Mouse (Mus musculus) erythroblast, embryonic 14.5 days (primary cell): ENCODE data around the gene Klhl6. TPM values are rescaled to one million over a fixed set of nuclear protein-coding genes. Genes with fewer than 3 reads are reported as not detected.

Experiments
- H3K27me3 ChIP-seq: 2 replicates; pipeline ENCODE4 v1.6.1; 2012; ENCODE audit warnings: inconsistent platforms; ENCODE audit not compliant: control insufficient read depth
- H3K36me3 ChIP-seq: 2 replicates; pipeline ENCODE4 v1.6.1; 2012; ENCODE audit warnings: mild to moderate bottlenecking, inconsistent platforms; ENCODE audit not compliant: control insufficient read depth
- H3K4me1 ChIP-seq: 2 replicates; pipeline ENCODE4 v1.6.1; 2012; ENCODE audit warnings: inconsistent platforms; ENCODE audit not compliant: control insufficient read depth
- H3K4me3 ChIP-seq: replicated peaks from 2 replicates; pipeline ENCODE3; 2012; ENCODE audit warnings: moderate library complexity, mild to moderate bottlenecking, inconsistent platforms
- H3K9me3 ChIP-seq: 2 replicates; pipeline ENCODE4 v1.6.1; 2012; ENCODE audit warnings: low read length, inconsistent platforms, mixed read lengths; ENCODE audit not compliant: control insufficient read depth
- GATA1 ChIP-seq: IDR thresholded peaks from 2 replicates; pipeline ENCODE4 v1.6.1; 2012; ENCODE audit warnings: low read length, inconsistent platforms, mixed read lengths
- TAL1 ChIP-seq: IDR thresholded peaks from 3 replicates; pipeline ENCODE4 v1.6.1; 2012; ENCODE audit warnings: low read length, inconsistent platforms, mixed read lengths
- polyA plus RNA-seq: library from polyadenylated mRNA; stranded (reverse); fragments of >175 nt; gene quantifications from 2 replicates; pipeline ENCODE4 v1.2.3, GENCODE M21; 2012

The Klhl6 gene
- polyA plus RNA-seq, 1 experiment = not detected

DNA sequence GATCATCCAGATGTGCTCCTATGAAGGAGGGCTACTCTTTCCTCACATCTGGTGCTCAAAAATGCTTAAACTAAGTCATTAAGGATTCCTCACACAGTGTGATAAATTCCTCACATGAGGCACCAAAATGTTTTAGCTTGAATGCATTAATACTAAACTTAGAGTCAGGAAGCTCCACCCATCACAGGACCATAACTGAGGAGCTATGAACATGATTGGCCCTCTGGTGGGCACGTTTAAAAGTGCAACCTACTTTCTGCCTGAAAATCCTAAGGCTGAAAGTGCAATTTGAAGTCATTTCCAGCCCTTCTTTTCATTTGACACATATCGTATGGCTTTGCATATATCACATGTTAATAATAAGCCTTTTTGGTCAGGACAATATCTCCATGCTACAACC, 75.7 kb downstream of the Klhl6 start:
- TF ChIP-seq GATA1 (no peak), TAL1 (no peak)
- H3K9me3 ChIP-seq = no peaks in the 10 kb centered on the region
- no peaks in the 10 kb centered on the region for H3K36me3 ChIP-seq
- no peaks in the 10 kb centered on the region for H3K27me3 ChIP-seq
- H3K4me1 ChIP-seq = peaks cover 3% of the 10 kb centered on the region; the same call in 1 of the 2 replicates
- no peak overlapping the region for H3K4me3 ChIP-seq

DNA sequence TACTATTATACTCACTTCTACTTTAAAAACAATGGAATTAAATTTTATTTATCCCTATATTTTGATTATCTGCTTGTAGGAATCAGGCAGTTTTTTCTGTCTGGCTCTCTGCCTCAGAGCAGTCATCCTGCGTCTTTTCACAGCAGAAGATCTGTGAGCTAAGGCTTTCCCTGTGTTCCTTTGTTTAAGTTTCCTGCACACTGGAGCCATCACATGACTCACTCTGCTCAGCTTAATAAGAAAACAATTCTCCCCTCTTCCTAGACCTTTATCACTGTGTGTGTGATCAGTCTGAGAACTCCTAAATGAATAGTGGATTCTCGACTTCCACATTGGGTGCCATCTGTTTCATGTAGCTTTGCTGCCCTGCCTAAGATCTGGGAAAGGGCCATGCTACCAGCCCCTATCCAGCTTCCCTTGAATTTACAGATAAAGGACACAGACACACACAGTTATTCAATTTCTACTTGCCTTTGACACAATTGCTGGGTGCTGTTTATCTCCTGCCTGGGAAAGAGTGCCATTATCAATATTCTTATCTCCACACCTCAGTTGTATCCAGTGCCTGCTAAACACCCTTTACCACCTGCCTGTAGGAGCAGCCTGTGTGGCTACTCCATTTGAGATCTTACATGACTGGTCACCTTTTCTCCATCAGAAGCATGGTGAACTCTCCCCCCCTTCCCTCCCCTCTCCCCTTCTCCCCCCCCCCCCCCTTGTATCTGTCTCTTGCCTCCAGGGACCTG, 77.9 kb downstream of the Klhl6 start:
- H3K4me1 ChIP-seq = peaks cover 3% of the 10 kb centered on the region; the same call in 1 of the 2 replicates
- H3K4me3 ChIP-seq = no peak overlapping the region
- no peak for TF ChIP-seq GATA1
- no peaks in the 10 kb centered on the region for H3K9me3 ChIP-seq
- H3K27me3 ChIP-seq = no peaks in the 10 kb centered on the region
- H3K36me3 ChIP-seq = no peaks in the 10 kb centered on the region

DNA sequence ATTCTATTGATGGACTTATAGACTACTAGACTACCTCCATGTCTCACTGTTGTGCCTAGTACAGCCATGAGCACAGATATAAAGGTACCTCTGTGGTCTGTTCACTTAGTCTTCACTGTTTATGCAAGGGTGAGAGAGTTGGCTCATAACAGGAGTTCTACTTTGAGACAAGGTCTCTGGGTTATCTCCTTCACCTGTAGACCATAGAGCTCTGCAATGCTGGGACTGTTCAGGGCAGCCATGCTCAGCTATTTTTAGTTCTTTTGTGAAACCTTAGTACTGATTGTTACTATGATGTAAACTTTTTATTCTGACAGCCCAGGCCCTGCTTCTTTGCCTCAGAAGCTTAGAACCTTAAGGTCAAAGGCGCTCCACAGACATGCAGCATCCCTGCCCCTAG, 79.0 kb downstream of the Klhl6 start:
- Histone ChIP-seq H3K4me1 (peaks cover 3% of the 10 kb centered on the region; the same call in 1 of the 2 replicates), H3K27me3 (no peaks in the 10 kb centered on the region), H3K36me3 (no peaks in the 10 kb centered on the region), H3K9me3 (no peaks in the 10 kb centered on the region), H3K4me3 (no peak overlapping the region)
- TF ChIP-seq GATA1 (no peak), TAL1 (no peak)

Other genes starting within 250 kb of the Klhl6 start
- 0.01 TPM in 1 of 2 replicates, not detected in the other for gene B3gnt5, start 222.8 kb downstream of the Klhl6 start, polyA plus RNA-seq
- gene Klhl24, start 114.5 kb upstream of the Klhl6 start, polyA plus RNA-seq = 0.43 and 0.48 TPM in 2 replicates
- gene Yeats2, start 158.0 kb upstream of the Klhl6 start, polyA plus RNA-seq = 0.20 and 0.47 TPM in 2 replicates